17 mouse cellular contexts compared by ENCODE assay signal in genomic region chr7:141669097-141669496, GRCm38 (mm10). TPM values are rescaled to one million over a fixed set of nuclear protein-coding genes. Genes with fewer than 3 reads are reported as not detected.
"Had no signal": no experiment of that assay in that cellular context is flagged by ENCODE, and none has a peak within 500 bp of the region (broad histone marks: within the 10 kb centered on the region; RNA-seq: fewer than 3 reads in every experiment).

No protein-coding gene starts in this region.

RNA-seq across cellular contexts. Expression of gene Muc6, which starts 14.0 kb away (rescaled TPM):
- total RNA-seq: forebrain, postnatal 0 days; gastrocnemius, adult 18-20 months; gastrocnemius, adult 8-10 months; gastrocnemius, postnatal 10 days; gastrocnemius, postnatal 14 days; gastrocnemius, postnatal 25 days; gastrocnemius, postnatal 36 days; gastrocnemius, postnatal 4 days; heart, adult 18-20 months; heart, adult 2 months; heart, adult 8-10 months had no signal
- polyA plus RNA-seq: cortical plate, adult 2 months; heart, adult 2 months had no signal

RNA-seq across cellular contexts. Expression of gene Muc2, which starts 21.0 kb away (rescaled TPM):
- total RNA-seq: common myeloid progenitor, adult 5-6 weeks; gastrocnemius, adult 18-20 months; gastrocnemius, postnatal 36 days; granulocyte monocyte progenitor cell, adult 5-6 weeks; heart, adult 2 months; heart, adult 8-10 months had no signal
- polyA plus RNA-seq: embryonic facial prominence, embryonic 11.5 days; forebrain, embryonic 10.5 days; forebrain, embryonic 14.5 days had no signal
